Mouse (Mus musculus) heart, adult 2 months (tissue): Measurements from ENCODE around the gene Etfb. TPM values are rescaled to one million over a fixed set of nuclear protein-coding genes. Genes with fewer than 3 reads are reported as not detected.
A peak's percentile ranks its signal among the peaks of the same experiment; 100 is the strongest.

Experiments
- DNase-seq, 2 experiments: peaks; one replicate each; pipeline ENCODE4 v3.0.0; 2021
- H3K27ac ChIP-seq: fragments of 200-600 bp; 2 replicates; pipeline ENCODE4 v1.8.1; 2022
- H3K27me3 ChIP-seq: fragments of 200-500 bp; 2 replicates; pipeline ENCODE4 v1.6.1; 2012; ENCODE audit warnings: mild to moderate bottlenecking, low read length, inconsistent platforms, mixed read lengths; ENCODE audit not compliant: control insufficient read depth, insufficient read depth
- H3K36me3 ChIP-seq: fragments of 200-500 bp; 2 replicates; pipeline ENCODE4 v1.6.1; 2012; ENCODE audit warnings: low read length, inconsistent platforms; ENCODE audit not compliant: control insufficient read depth, insufficient read depth
- H3K4me1 ChIP-seq: fragments of 200-500 bp; 2 replicates; pipeline ENCODE4 v1.6.1; 2011; ENCODE audit warnings: low read length; ENCODE audit not compliant: control insufficient read depth, insufficient read depth
- H3K4me3 ChIP-seq: fragments of 200-600 bp; 2 replicates; pipeline ENCODE4 v1.8.1; 2022
- H3K79me2 ChIP-seq: fragments of 200-500 bp; replicated peaks from 2 replicates; pipeline ENCODE4 v1.6.1; 2012; ENCODE audit warnings: mild to moderate bottlenecking, inconsistent platforms, low read length, moderate library complexity, mixed read lengths; ENCODE audit not compliant: control insufficient read depth, insufficient read depth
- H3K9ac ChIP-seq: fragments of 200-500 bp; 2 replicates; pipeline ENCODE4 v1.6.1; 2012; ENCODE audit warnings: low read depth, mild to moderate bottlenecking, control low read depth, inconsistent platforms, low read length, mixed read lengths
- CTCF ChIP-seq: fragments of 200-600 bp; IDR thresholded peaks from 2 replicates; pipeline ENCODE4 v1.8.1; 2022; ENCODE audit warnings: antibody characterized with exemption, mild to moderate bottlenecking, moderate library complexity
- EP300 ChIP-seq: fragments of 200-500 bp; IDR thresholded peaks from 2 replicates; pipeline ENCODE4 v1.6.1; 2011; ENCODE audit warnings: low read depth, low read length, control low read depth; ENCODE audit not compliant: insufficient read depth
- POLR2A ChIP-seq: fragments of 200-500 bp; IDR thresholded peaks from 2 replicates; pipeline ENCODE4 v1.6.1; 2011; ENCODE audit warnings: mild to moderate bottlenecking, low read depth, low read length, control low read depth; ENCODE audit not compliant: insufficient read depth
- WGBS: fragments of 180-500 bp; shearing (Covaris S2); methylation state at CpG from one replicate; pipeline ENCODE4 v1.1.7; 2018; 5-methylcytosine and 5-hydroxymethylcytosine counted together
- intact Hi-C: fragments of 180-260 bp; cut with DNase I; formaldehyde crosslinking; loops from one replicate; pipeline ENCODE4 v1.15.1; 2025
- polyA plus RNA-seq: library from polyadenylated mRNA; depleted of rRNA; stranded (reverse); fragments of >200 nt; gene quantifications from 2 replicates; pipeline ENCODE4 v1.2.3, GENCODE M21; 2012
- total RNA-seq, 2 experiments: library from RNA; stranded (reverse); gene quantifications; 2 replicates each; pipeline ENCODE4 v1.2.3; 2021

Etfb gene
- total and polyA plus RNA-seq, 3 experiments, result 731 to 1,384 (median 1,250) TPM

DNA sequence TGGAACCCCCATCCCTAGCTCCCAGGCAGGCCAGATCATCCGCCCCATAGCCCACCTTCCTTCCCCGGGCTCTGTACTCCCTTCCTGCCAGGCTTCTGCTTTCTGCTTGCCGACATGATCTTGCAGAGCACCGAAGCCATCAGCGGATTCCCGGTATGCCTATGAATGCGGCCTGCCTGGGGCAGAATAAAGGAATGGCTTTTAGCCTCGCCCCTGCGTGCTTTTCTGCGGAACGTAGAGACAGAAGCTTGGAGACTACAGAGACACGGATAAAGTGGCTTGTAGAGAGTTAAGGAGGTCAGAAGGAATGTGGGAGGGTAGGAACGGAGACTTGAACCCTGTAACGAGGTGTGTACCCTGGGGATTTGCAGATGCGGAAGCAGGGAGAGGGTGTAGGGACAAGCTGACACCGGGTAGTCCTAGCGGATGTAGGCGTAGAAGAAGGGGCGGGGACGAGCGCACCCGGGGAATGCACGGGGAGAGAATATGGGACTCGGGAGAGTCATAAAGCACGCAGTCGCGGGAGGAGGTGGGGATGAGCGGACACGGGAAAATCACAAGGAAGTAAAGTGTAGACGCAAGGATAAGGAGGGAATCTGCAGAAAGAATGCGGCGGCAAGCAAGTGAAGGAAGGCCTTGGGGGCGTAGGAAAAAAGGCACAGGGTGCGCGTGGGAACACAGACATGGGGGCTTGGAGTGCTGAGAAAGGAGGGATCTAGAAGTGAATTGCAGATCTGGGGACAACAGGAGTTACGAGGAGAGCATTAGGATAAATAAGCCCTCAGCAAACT is 562 bp upstream of the Etfb start:
- no peaks in the 10 kb centered on the region for H3K36me3 ChIP-seq
- H3K79me2 ChIP-seq, result no peaks in the 10 kb centered on the region
- H3K27ac ChIP-seq, result peak overlapping the region; percentile 98
- intact Hi-C loops, result loop anchor here (5.0 kb wide), 2 partner anchors 131 to 229 kb away; partner anchors contain the start of genes Ctu1 and Zfp715
- TF ChIP-seq POLR2A (peak; percentile 37), EP300 (peak; percentile 70; the same call in 1 of the 2 replicates), CTCF (no peak)
- peak overlapping the region; percentile 70 for H3K9ac ChIP-seq
- H3K4me3 ChIP-seq, result peak overlapping the region; percentile 55
- peak; percentile 85 to 90 for DNase-seq
- H3K27me3 ChIP-seq, result no peaks in the 10 kb centered on the region
- WGBS, result under 1% methylated on average over 36 of the region's 36 CpGs
- H3K4me1 ChIP-seq, result peaks cover 2% of the 10 kb centered on the region; the same call in 1 of the 2 replicates

DNA sequence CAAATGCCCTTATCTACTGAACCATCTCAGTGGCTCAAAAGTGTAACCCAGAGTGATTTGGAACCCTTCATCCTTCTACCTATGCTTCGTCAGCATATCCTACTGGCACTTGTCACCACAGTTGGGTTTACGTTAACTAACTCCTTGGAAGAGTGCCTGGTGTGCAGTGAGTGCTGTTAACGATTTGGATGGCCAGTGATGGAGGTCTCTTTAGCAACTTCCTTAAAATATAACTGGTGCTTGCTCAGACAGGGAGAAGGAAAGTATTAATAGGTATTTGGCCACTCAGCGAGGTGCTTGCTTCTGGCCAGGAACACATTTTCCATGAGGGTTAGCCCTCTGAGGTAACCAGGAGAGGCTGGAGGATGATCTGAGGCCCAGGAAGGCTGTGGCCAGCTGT is 3.9 kb downstream of the Etfb start:
- no peaks in the 10 kb centered on the region; the same call in 1 of the 2 replicates for H3K79me2 ChIP-seq
- no peak overlapping the region for H3K4me3 ChIP-seq
- peaks cover 5% of the 10 kb centered on the region; the same call in 1 of the 2 replicates for H3K4me1 ChIP-seq
- WGBS, result 54% methylated on average over 4 of the region's 4 CpGs
- no peak overlapping the region for H3K9ac ChIP-seq
- intact Hi-C loops, result loop anchor here (5.0 kb wide), 1 partner anchor 134 kb away; no protein-coding TSS in a partner anchor
- DNase-seq, result peak in 1 of 2 experiments; percentile 16
- H3K27ac ChIP-seq, result peak overlapping the region; percentile 31
- no peaks in the 10 kb centered on the region for H3K36me3 ChIP-seq
- no peak for TF ChIP-seq EP300
- TF ChIP-seq CTCF, result no peak
- TF ChIP-seq POLR2A, result no peak
- no peaks in the 10 kb centered on the region for H3K27me3 ChIP-seq

DNA sequence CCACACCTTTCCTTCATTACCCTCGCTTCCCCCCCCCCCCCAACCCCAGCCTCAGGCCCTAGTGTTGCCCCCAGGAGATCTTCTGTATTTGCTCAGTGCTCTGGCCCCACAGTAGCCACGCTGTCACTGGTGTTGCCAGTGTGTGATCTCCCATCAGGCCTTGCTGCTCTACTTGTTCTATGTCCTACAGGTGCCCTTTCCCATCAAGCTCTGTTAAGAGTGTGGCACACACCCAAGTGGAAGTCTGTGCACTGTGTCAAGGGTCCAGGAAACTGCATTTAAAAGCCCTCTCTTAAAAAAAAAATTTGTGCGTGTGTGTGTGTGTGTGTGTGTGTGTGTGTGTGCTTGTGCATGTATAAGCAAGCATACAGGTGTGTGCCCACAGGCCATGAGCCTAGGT is 4.4 kb downstream of the Etfb start:
- Histone ChIP-seq H3K4me1 (peaks cover 5% of the 10 kb centered on the region; the same call in 1 of the 2 replicates), H3K27me3 (no peaks in the 10 kb centered on the region), H3K4me3 (no peak overlapping the region), H3K27ac (peak overlapping the region; percentile 60), H3K9ac (no peak overlapping the region), H3K79me2 (no peaks in the 10 kb centered on the region; the same call in 1 of the 2 replicates), H3K36me3 (no peaks in the 10 kb centered on the region)
- intact Hi-C loops, result loop anchor here (5.0 kb wide), 1 partner anchor 134 kb away; no protein-coding TSS in a partner anchor
- peak in 1 of 2 experiments; percentile 37 for DNase-seq
- TF ChIP-seq EP300, result 0 out of 2 replicates have a peak, but pooled peaks have one; percentile 26
- no peak for TF ChIP-seq CTCF
- TF ChIP-seq POLR2A, result 0 out of 2 replicates have a peak, but pooled peaks have one; percentile 17
- WGBS, result 50% methylated on average over 3 of the region's 3 CpGs

DNA sequence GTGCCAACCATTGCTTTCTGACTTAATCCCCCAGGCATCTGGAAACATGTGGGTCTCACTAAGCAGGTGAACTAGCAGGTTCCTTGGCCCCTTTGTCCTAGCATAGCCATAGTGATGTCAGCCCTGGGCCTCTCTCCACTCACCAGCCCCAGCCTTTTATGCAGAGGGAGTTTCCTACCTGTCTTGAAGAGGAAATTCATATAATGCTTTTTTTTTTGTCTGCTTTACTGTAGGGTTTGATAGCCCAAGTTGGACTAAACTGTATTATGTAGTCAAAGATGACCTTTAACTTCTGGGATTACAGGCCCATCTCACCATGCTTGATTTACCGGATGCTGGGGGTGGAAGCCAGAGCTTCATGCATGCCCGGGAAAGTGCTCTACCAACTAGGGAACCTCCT is 5.9 kb downstream of the Etfb start:
- no peak overlapping the region for H3K4me3 ChIP-seq
- intact Hi-C loops, result loop anchor here (5.0 kb wide), 1 partner anchor 132 kb away; no protein-coding TSS in a partner anchor
- H3K9ac ChIP-seq, result no peak overlapping the region
- H3K36me3 ChIP-seq, result 0 out of 2 replicates have a peak, but pooled peaks cover 2% of the 10 kb centered on the region
- no peaks in the 10 kb centered on the region for H3K27me3 ChIP-seq
- no peak for DNase-seq
- WGBS, result 90% methylated on average over 2 of the region's 2 CpGs
- no peaks in the 10 kb centered on the region; the same call in 1 of the 2 replicates for H3K79me2 ChIP-seq
- no peak overlapping the region for H3K27ac ChIP-seq
- TF ChIP-seq CTCF, result no peak
- TF ChIP-seq EP300, result no peak
- no peak for TF ChIP-seq POLR2A
- H3K4me1 ChIP-seq, result peaks cover 11% of the 10 kb centered on the region; the same call in 1 of the 2 replicates

DNA sequence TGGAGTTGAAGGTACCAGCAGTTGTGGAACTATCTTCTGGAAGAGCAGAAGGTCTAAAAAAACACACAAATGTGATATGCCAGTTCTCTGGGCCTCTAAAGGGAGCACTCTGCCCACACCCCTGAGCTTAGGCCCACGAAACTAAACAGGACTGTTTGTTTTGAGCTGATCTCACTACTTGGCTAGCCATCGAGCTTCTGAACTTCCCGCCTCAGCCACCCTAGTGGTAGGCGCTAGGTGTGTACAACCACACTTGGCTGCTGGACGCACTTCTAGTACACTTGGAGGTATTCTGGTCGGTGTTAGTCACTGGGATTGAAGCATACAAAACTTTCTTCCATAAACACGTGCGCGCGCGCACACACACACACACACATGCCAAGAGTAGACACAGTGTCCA is 7.8 kb downstream of the Etfb start:
- no peak for DNase-seq
- TF ChIP-seq CTCF, result no peak
- no peak for TF ChIP-seq EP300
- TF ChIP-seq POLR2A, result no peak
- no peaks in the 10 kb centered on the region; the same call in 1 of the 2 replicates for H3K79me2 ChIP-seq
- WGBS, result 87% methylated on average over 11 of the region's 11 CpGs
- no peak overlapping the region for H3K4me3 ChIP-seq
- intact Hi-C loops, result no loop called here
- no peak overlapping the region for H3K9ac ChIP-seq
- no peak overlapping the region for H3K27ac ChIP-seq
- H3K36me3 ChIP-seq, result 0 out of 2 replicates have a peak, but pooled peaks cover 2% of the 10 kb centered on the region
- H3K27me3 ChIP-seq, result no peaks in the 10 kb centered on the region
- H3K4me1 ChIP-seq, result peaks cover 11% of the 10 kb centered on the region; the same call in 1 of the 2 replicates

DNA sequence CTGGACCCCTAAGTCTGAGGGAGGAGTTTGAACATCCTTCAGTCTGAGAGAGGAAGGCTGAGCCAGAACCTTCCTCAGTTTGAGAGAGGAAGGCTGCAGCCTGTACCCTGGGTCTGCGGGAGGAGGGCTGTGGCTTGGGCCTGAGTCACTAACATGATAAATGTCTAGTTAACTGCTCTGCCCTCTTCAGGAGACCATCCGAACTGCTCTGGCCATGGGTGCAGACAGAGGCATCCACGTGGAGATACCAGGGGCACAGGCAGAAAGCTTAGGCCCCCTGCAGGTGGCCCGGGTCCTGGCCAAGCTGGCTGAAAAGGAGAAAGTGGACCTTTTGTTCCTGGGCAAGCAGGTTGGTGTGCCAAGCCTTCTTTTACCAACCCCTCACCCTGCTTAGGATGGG is 8.7 kb downstream of the Etfb start:
- Histone ChIP-seq H3K4me3 (no peak overlapping the region), H3K79me2 (no peaks in the 10 kb centered on the region; the same call in 1 of the 2 replicates), H3K27ac (no peak overlapping the region), H3K9ac (no peak overlapping the region), H3K36me3 (0 out of 2 replicates have a peak, but pooled peaks cover 2% of the 10 kb centered on the region), H3K4me1 (peaks cover 11% of the 10 kb centered on the region; the same call in 1 of the 2 replicates), H3K27me3 (no peaks in the 10 kb centered on the region)
- no peak for DNase-seq
- intact Hi-C loops, result no loop called here
- 50% methylated on average over 4 of the region's 4 CpGs for WGBS
- TF ChIP-seq CTCF (peak; percentile 43), POLR2A (no peak)
